Mouse (Mus musculus) liver, embryonic 12.5 days (tissue): Measurements from ENCODE around the gene Gm42715. TPM values are rescaled to one million over a fixed set of nuclear protein-coding genes. Genes with fewer than 3 reads are reported as not detected.

Source experiments
- ATAC-seq: fragments of 200-750 bp; cut with Nextera tagmentation; 2 replicates; pipeline ENCODE4 v1.8.0; 2017; ENCODE audit warnings: moderate number of reproducible peaks, mild to moderate bottlenecking, moderate library complexity
- H3K27ac ChIP-seq: fragments of 300-500 bp; sonication (generic); 2 replicates; pipeline ENCODE4 v1.5.1; 2016; ENCODE audit warnings: mild to moderate bottlenecking
- H3K27me3 ChIP-seq: fragments of 300-500 bp; sonication (generic); replicated peaks from 2 replicates; pipeline ENCODE4 v1.6.1; 2016; ENCODE audit warnings: mild to moderate bottlenecking, moderate library complexity
- H3K36me3 ChIP-seq: fragments of 300-500 bp; sonication (generic); 2 replicates; pipeline ENCODE4 v1.6.1; 2016; ENCODE audit warnings: mild to moderate bottlenecking, moderate library complexity
- H3K4me1 ChIP-seq: fragments of 300-500 bp; sonication (generic); 2 replicates; pipeline ENCODE4 v1.6.1; 2016
- H3K4me2 ChIP-seq: fragments of 300-500 bp; sonication (generic); 2 replicates; pipeline ENCODE4 v1.6.1; 2016; ENCODE audit warnings: mild to moderate bottlenecking, moderate library complexity
- H3K4me3 ChIP-seq: fragments of 300-500 bp; sonication (generic); 2 replicates; pipeline ENCODE4 v1.5.1; 2016; ENCODE audit warnings: mild to moderate bottlenecking, moderate library complexity
- H3K9ac ChIP-seq: fragments of 300-500 bp; sonication (generic); 2 replicates; pipeline ENCODE4 v1.6.1; 2016; ENCODE audit warnings: mild to moderate bottlenecking, moderate library complexity
- H3K9me3 ChIP-seq: fragments of 300-500 bp; sonication (generic); replicated peaks from 2 replicates; pipeline ENCODE4 v1.6.1; 2016; ENCODE audit warnings: mild to moderate bottlenecking, moderate library complexity
- WGBS: fragments of 180-500 bp; shearing (Covaris S2); methylation state at CpG from one replicate; pipeline ENCODE4 v1.1.7; 2016; ENCODE audit not compliant: insufficient replicate concordance; 5-methylcytosine and 5-hydroxymethylcytosine counted together
- polyA plus RNA-seq: library from polyadenylated mRNA; unstranded; fragments of >200 nt; fragmentation: Nextera tagmentation; extraction: Ambion mirVana; gene quantifications from 2 replicates; pipeline ENCODE4 v1.2.1, GENCODE M21; 2016

The Gm42715 gene
- polyA plus RNA-seq, 1 experiment from 2014 or later: 8.8 TPM

DNA sequence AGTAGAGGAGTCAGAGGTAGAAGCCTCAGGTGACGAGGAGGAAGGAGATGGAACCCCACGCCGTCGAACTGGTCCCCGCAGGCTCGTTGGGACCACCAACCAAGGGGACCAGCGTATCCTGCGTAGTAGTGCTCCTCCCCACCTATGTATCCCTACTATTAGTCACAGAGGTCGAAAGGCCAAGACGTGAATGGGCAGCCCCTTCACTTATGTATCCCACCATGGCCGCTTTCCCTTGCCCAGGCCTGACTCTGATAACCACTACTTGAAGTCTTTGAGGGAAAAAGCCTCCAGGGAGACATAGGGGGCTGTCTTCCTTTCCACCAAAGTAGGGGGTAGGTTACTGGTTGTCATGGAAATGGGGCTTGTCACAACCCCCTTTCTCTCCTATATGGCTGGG is 41.2 kb downstream of the Gm42715 start:
- ATAC-seq: no peak
- no peak overlapping the region for H3K9ac ChIP-seq

GRCm38 (mm10) chr7:127561340-127561858 is 42.0 kb downstream of the Gm42715 start, which contains the start of gene Tmem265:
TSS of gene Tmem265 (plus strand) at chr7:127561390.
- 85% methylated on average over 5 of the region's 5 CpGs for WGBS

More for the DNA sequence above, 41.2 kb downstream of the Gm42715 start:
- H3K4me1 ChIP-seq: no peaks in the 10 kb centered on the region
- H3K36me3 ChIP-seq: peaks cover 90% of the 10 kb centered on the region
- no peak overlapping the region for H3K4me3 ChIP-seq
- no peak overlapping the region for H3K4me2 ChIP-seq
- H3K27ac ChIP-seq: no peak overlapping the region
- WGBS: 88% methylated on average over 11 of the region's 11 CpGs
- H3K9me3 ChIP-seq: no peaks in the 10 kb centered on the region
- no peaks in the 10 kb centered on the region for H3K27me3 ChIP-seq

GRCm38 (mm10) chr7:127564381-127565150 is 45.2 kb downstream of the Gm42715 start:
- Histone ChIP-seq H3K27me3 (no peaks in the 10 kb centered on the region), H3K27ac (no peak overlapping the region), H3K4me2 (no peak overlapping the region), H3K4me1 (no peaks in the 10 kb centered on the region), H3K9ac (no peak overlapping the region), H3K36me3 (peaks cover 77% of the 10 kb centered on the region), H3K4me3 (no peak overlapping the region), H3K9me3 (no peaks in the 10 kb centered on the region)
- ATAC-seq: no peak
- 87% methylated on average over 6 of the region's 6 CpGs for WGBS

More at GRCm38 (mm10) chr7:127561340-127561858, 42.0 kb downstream of the Gm42715 start, which contains the start of gene Tmem265:
- H3K9ac ChIP-seq: no peak within 1 kb of the TSS
- ATAC-seq: no peak
- no peak within 1 kb of the TSS for H3K4me3 ChIP-seq
- no peak within 1 kb of the TSS for H3K27ac ChIP-seq
- H3K4me2 ChIP-seq: no peak within 1 kb of the TSS
- peaks cover 90% of the 10 kb centered on the region for H3K36me3 ChIP-seq
- H3K27me3 ChIP-seq: no peaks in the 10 kb centered on the region
- no peaks in the 10 kb centered on the region for H3K4me1 ChIP-seq
- no peaks in the 10 kb centered on the region for H3K9me3 ChIP-seq

- peak within 1 kb of the TSS; percentile 75 for H3K27ac ChIP-seq
- peak within 1 kb of the TSS; percentile 81 for H3K9ac ChIP-seq
- no peaks in the 10 kb centered on the region for H3K9me3 ChIP-seq
- ATAC-seq: peak; percentile 97
- WGBS: under 1% methylated on average over 17 of the region's 17 CpGs
- H3K4me3 ChIP-seq: peak within 1 kb of the TSS; percentile 75
- H3K27me3 ChIP-seq: no peaks in the 10 kb centered on the region
- H3K4me1 ChIP-seq: peaks cover 26% of the 10 kb centered on the region
- peak within 1 kb of the TSS; percentile 85 for H3K4me2 ChIP-seq
- peaks cover 25% of the 10 kb centered on the region for H3K36me3 ChIP-seq
These were observed 53.6 kb downstream of the Gm42715 start, which contains the start of gene Phkg2 for GRCm38 (mm10) chr7:127572895-127573471. TSS of gene Phkg2 (plus strand) at chr7:127573340.

GRCm38 (mm10) chr7:127573503-127574008 is 54.2 kb downstream of the Gm42715 start:
- Histone ChIP-seq H3K36me3 (peaks cover 31% of the 10 kb centered on the region), H3K4me1 (peaks cover 26% of the 10 kb centered on the region), H3K27me3 (no peaks in the 10 kb centered on the region), H3K9ac (peak overlapping the region; percentile 81), H3K27ac (peak overlapping the region; percentile 64), H3K9me3 (no peaks in the 10 kb centered on the region), H3K4me3 (peak overlapping the region; percentile 75), H3K4me2 (peak overlapping the region; percentile 85)
- WGBS: under 1% methylated on average over 14 of the region's 28 CpGs
- ATAC-seq: peak; percentile 48

GRCm38 (mm10) chr7:127574115-127574514 is 54.7 kb downstream of the Gm42715 start:
- Histone ChIP-seq H3K27ac (peak overlapping the region; percentile 19; the same call in 1 of the 2 replicates), H3K9me3 (no peaks in the 10 kb centered on the region), H3K4me2 (peak overlapping the region; percentile 85), H3K4me1 (peaks cover 26% of the 10 kb centered on the region), H3K36me3 (peaks cover 30% of the 10 kb centered on the region), H3K9ac (peak overlapping the region; percentile 81), H3K4me3 (peak overlapping the region; percentile 75), H3K27me3 (no peaks in the 10 kb centered on the region)
- WGBS: 15% methylated on average over 7 of the region's 7 CpGs
- ATAC-seq: no peak

- Histone ChIP-seq H3K9me3 (no peaks in the 10 kb centered on the region), H3K27me3 (no peaks in the 10 kb centered on the region), H3K9ac (no peak overlapping the region), H3K27ac (no peak overlapping the region), H3K4me2 (no peak overlapping the region), H3K36me3 (peaks cover 67% of the 10 kb centered on the region), H3K4me3 (no peak overlapping the region), H3K4me1 (peaks cover 37% of the 10 kb centered on the region)
- no peak for ATAC-seq
- WGBS: 90% methylated on average over 6 of the region's 6 CpGs
These were observed 63.9 kb downstream of the Gm42715 start for GRCm38 (mm10) chr7:127583260-127583659.

DNA sequence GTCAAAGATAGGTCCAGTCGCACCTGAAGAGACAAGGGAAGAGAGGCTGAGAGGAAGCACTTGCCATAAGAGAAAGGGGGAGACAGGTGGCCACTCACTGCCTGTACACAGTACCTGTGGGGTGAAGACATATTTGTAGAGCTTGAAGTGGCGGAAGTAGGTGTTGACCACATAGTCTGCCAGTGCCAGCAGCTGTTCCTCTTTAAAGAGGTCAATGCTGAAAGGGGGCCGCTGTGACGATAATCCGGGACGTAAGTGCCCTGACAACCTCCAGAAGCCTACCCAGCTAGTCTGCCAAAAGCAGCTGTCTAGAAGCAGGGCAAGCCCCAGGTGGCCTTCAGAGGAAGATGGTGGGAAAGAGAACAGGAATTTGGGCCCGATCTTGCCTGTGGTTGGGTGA is 65.6 kb downstream of the Gm42715 start:
- H3K27ac ChIP-seq: peak overlapping the region; percentile 67

DNA sequence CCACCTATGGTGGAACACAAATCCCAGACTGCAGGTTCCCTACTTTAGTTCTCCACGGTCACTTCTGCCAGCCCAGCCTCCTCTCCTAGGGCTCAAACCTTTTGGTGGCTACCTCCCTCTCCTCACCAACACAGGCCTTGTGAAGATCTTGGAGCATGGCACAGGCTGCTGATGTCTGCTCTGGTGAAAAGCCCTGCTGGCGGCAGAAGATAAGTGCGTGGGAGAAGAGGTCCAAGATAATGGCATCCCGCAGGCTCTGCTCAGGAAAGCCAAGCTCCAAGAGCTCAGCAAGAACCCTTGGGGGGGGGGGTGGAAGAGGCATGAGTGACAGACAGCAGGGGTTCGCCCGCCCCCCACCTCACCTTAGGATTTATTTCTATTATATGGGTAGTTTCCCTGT is 66.8 kb downstream of the Gm42715 start:
- Histone ChIP-seq H3K4me2 (peak overlapping the region; percentile 41), H3K9me3 (no peaks in the 10 kb centered on the region), H3K27me3 (no peaks in the 10 kb centered on the region), H3K27ac (peak overlapping the region; percentile 67), H3K36me3 (peaks cover 58% of the 10 kb centered on the region), H3K4me3 (no peak overlapping the region), H3K4me1 (peaks cover 48% of the 10 kb centered on the region), H3K9ac (peak overlapping the region; percentile 49)
- 54% methylated on average over 6 of the region's 6 CpGs for WGBS
- ATAC-seq: peak; percentile 66

More for the DNA sequence above, 65.6 kb downstream of the Gm42715 start:
- H3K9ac ChIP-seq: 0 out of 2 replicates have a peak overlapping the region, but pooled peaks have one; percentile 12
- H3K4me1 ChIP-seq: peaks cover 48% of the 10 kb centered on the region
- H3K9me3 ChIP-seq: no peaks in the 10 kb centered on the region
- H3K4me2 ChIP-seq: no peak overlapping the region
- ATAC-seq: no peak
- H3K27me3 ChIP-seq: no peaks in the 10 kb centered on the region
- 88% methylated on average over 7 of the region's 7 CpGs for WGBS
- no peak overlapping the region for H3K4me3 ChIP-seq
- H3K36me3 ChIP-seq: peaks cover 59% of the 10 kb centered on the region

- Histone ChIP-seq H3K36me3 (peaks cover 58% of the 10 kb centered on the region), H3K4me3 (peak overlapping the region; percentile 91), H3K4me1 (peaks cover 51% of the 10 kb centered on the region), H3K9me3 (no peaks in the 10 kb centered on the region), H3K9ac (peak overlapping the region; percentile 73), H3K4me2 (peak overlapping the region; percentile 79), H3K27ac (peak overlapping the region; percentile 70), H3K27me3 (no peaks in the 10 kb centered on the region)
- ATAC-seq: no peak
- WGBS: 64% methylated on average over 5 of the region's 5 CpGs
These were observed 67.8 kb downstream of the Gm42715 start for GRCm38 (mm10) chr7:127587196-127587595.

- peak within 1 kb of the TSS; percentile 79 for H3K4me2 ChIP-seq
- peak; percentile 91 for ATAC-seq
- peak within 1 kb of the TSS; percentile 90 for H3K9ac ChIP-seq
- peak within 1 kb of the TSS; percentile 91 for H3K4me3 ChIP-seq
- WGBS: 1% methylated on average over 50 of the region's 50 CpGs
- no peaks in the 10 kb centered on the region for H3K9me3 ChIP-seq
- H3K4me1 ChIP-seq: peaks cover 51% of the 10 kb centered on the region
- no peaks in the 10 kb centered on the region for H3K27me3 ChIP-seq
- peak within 1 kb of the TSS; percentile 80 for H3K27ac ChIP-seq
- peaks cover 58% of the 10 kb centered on the region for H3K36me3 ChIP-seq
These were observed 68.9 kb downstream of the Gm42715 start, which contains the start of the genes Ccdc189 and Rnf40 for GRCm38 (mm10) chr7:127588011-127588871. TSS of gene Ccdc189 (minus strand) at chr7:127588595. TSS of gene Rnf40 (plus strand) at chr7:127588767.
